Mouse (Mus musculus): ENCODE measurements around the gene Gm49395. TPM values are rescaled to one million over a fixed set of nuclear protein-coding genes. Genes with fewer than 3 reads are reported as not detected.

The Gm49395 gene
- polyA plus RNA-seq, 1 experiment from 2014 or later = 2.3 TPM

- WGBS (ENCODE audit: insufficient replicate concordance) = 52% methylated on average over 4 of the region's 4 CpGs
- H3K27ac ChIP-seq (replicated peaks) = no peak overlapping the region
- H3K4me3 ChIP-seq (replicated peaks) = no peak overlapping the region
- H3K9ac ChIP-seq = no peak overlapping the region
- H3K4me2 ChIP-seq = no peak overlapping the region
- ATAC-seq (ENCODE audit: insufficient read depth) = no peak
- no peaks in the 10 kb centered on the region for H3K9me3 ChIP-seq (replicated peaks)
- no peaks in the 10 kb centered on the region for H3K36me3 ChIP-seq (replicated peaks)
- no peaks in the 10 kb centered on the region for H3K27me3 ChIP-seq
- H3K4me1 ChIP-seq (replicated peaks) = no peaks in the 10 kb centered on the region
Measured at GRCm38 (mm10) chr13:115125130-115125529, 23.4 kb upstream of the Gm49395 start.

- no peak for ATAC-seq (ENCODE audit: insufficient read depth)
- H3K4me2 ChIP-seq = no peak overlapping the region
- 32% methylated on average over 1 of the region's 1 CpGs for WGBS (ENCODE audit: insufficient replicate concordance)
- H3K4me1 ChIP-seq (replicated peaks) = no peaks in the 10 kb centered on the region
- no peaks in the 10 kb centered on the region for H3K27me3 ChIP-seq
- H3K4me3 ChIP-seq (replicated peaks) = no peak overlapping the region
- H3K9me3 ChIP-seq (replicated peaks) = no peaks in the 10 kb centered on the region
- no peak overlapping the region for H3K27ac ChIP-seq (replicated peaks)
- H3K36me3 ChIP-seq (replicated peaks) = no peaks in the 10 kb centered on the region
- no peak overlapping the region for H3K9ac ChIP-seq
Measured at GRCm38 (mm10) chr13:115124521-115124920, 22.8 kb upstream of the Gm49395 start.

GRCm38 (mm10) chr13:115118756-115119155, 17.0 kb upstream of the Gm49395 start:
- Histone ChIP-seq H3K36me3 (replicated peaks) (no peaks in the 10 kb centered on the region), H3K9ac (no peak overlapping the region), H3K4me3 (replicated peaks) (no peak overlapping the region), H3K4me1 (replicated peaks) (no peaks in the 10 kb centered on the region), H3K27ac (replicated peaks) (no peak overlapping the region), H3K27me3 (no peaks in the 10 kb centered on the region), H3K4me2 (no peak overlapping the region), H3K9me3 (replicated peaks) (no peaks in the 10 kb centered on the region)
- WGBS (ENCODE audit: insufficient replicate concordance) = 34% methylated on average over 5 of the region's 5 CpGs
- ATAC-seq (ENCODE audit: insufficient read depth) = no peak

- no peak overlapping the region for H3K4me3 ChIP-seq (replicated peaks)
Measured at GRCm38 (mm10) chr13:115118195-115118594, 16.5 kb upstream of the Gm49395 start.

GRCm38 (mm10) chr13:115116930-115117621, 15.4 kb upstream of the Gm49395 start:
- Histone ChIP-seq H3K4me2 (no peak overlapping the region), H3K4me3 (replicated peaks) (no peak overlapping the region), H3K27ac (replicated peaks) (no peak overlapping the region), H3K27me3 (no peaks in the 10 kb centered on the region), H3K9ac (no peak overlapping the region), H3K9me3 (replicated peaks) (no peaks in the 10 kb centered on the region), H3K36me3 (replicated peaks) (no peaks in the 10 kb centered on the region), H3K4me1 (replicated peaks) (no peaks in the 10 kb centered on the region)
- ATAC-seq (ENCODE audit: insufficient read depth) = no peak
- WGBS (ENCODE audit: insufficient replicate concordance) = 46% methylated on average over 3 of the region's 3 CpGs

More at GRCm38 (mm10) chr13:115118195-115118594, 16.5 kb upstream of the Gm49395 start:
- H3K9ac ChIP-seq = no peak overlapping the region
- WGBS (ENCODE audit: insufficient replicate concordance) = 55% methylated on average over 3 of the region's 3 CpGs
- no peaks in the 10 kb centered on the region for H3K27me3 ChIP-seq
- no peak overlapping the region for H3K27ac ChIP-seq (replicated peaks)
- no peak for ATAC-seq (ENCODE audit: insufficient read depth)
- no peak overlapping the region for H3K4me2 ChIP-seq
- no peaks in the 10 kb centered on the region for H3K36me3 ChIP-seq (replicated peaks)
- H3K9me3 ChIP-seq (replicated peaks) = no peaks in the 10 kb centered on the region
- no peaks in the 10 kb centered on the region for H3K4me1 ChIP-seq (replicated peaks)

- Histone ChIP-seq H3K27me3 (no peaks in the 10 kb centered on the region), H3K9ac (no peak overlapping the region), H3K27ac (replicated peaks) (no peak overlapping the region), H3K4me1 (replicated peaks) (no peaks in the 10 kb centered on the region), H3K4me2 (no peak overlapping the region), H3K36me3 (replicated peaks) (no peaks in the 10 kb centered on the region), H3K9me3 (replicated peaks) (no peaks in the 10 kb centered on the region), H3K4me3 (replicated peaks) (no peak overlapping the region)
- WGBS (ENCODE audit: insufficient replicate concordance) = 52% methylated on average over 4 of the region's 4 CpGs
- no peak for ATAC-seq (ENCODE audit: insufficient read depth)
Measured at GRCm38 (mm10) chr13:115109628-115110027, 7.9 kb upstream of the Gm49395 start.

GRCm38 (mm10) chr13:115107436-115107835, 5.7 kb upstream of the Gm49395 start:
- Histone ChIP-seq H3K9ac (no peak overlapping the region), H3K27ac (replicated peaks) (no peak overlapping the region), H3K27me3 (peaks cover 4% of the 10 kb centered on the region), H3K9me3 (replicated peaks) (no peaks in the 10 kb centered on the region), H3K4me1 (replicated peaks) (no peaks in the 10 kb centered on the region), H3K4me3 (replicated peaks) (no peak overlapping the region), H3K4me2 (no peak overlapping the region), H3K36me3 (replicated peaks) (no peaks in the 10 kb centered on the region)
- WGBS (ENCODE audit: insufficient replicate concordance) = 41% methylated on average over 8 of the region's 8 CpGs
- ATAC-seq (ENCODE audit: insufficient read depth) = no peak

- Histone ChIP-seq H3K36me3 (replicated peaks) (no peaks in the 10 kb centered on the region), H3K9me3 (replicated peaks) (no peaks in the 10 kb centered on the region), H3K4me2 (no peak overlapping the region), H3K27me3 (peaks cover 15% of the 10 kb centered on the region), H3K27ac (replicated peaks) (no peak overlapping the region), H3K4me1 (replicated peaks) (no peaks in the 10 kb centered on the region), H3K4me3 (replicated peaks) (no peak overlapping the region), H3K9ac (no peak overlapping the region)
- no peak for ATAC-seq (ENCODE audit: insufficient read depth)
- 59% methylated on average over 10 of the region's 10 CpGs for WGBS (ENCODE audit: insufficient replicate concordance)
Measured at GRCm38 (mm10) chr13:115106183-115106582, 4.5 kb upstream of the Gm49395 start.

GRCm38 (mm10) chr13:115102754-115103153, 1.0 kb upstream of the Gm49395 start:
- WGBS (ENCODE audit: insufficient replicate concordance) = 58% methylated on average over 2 of the region's 2 CpGs
- H3K27ac ChIP-seq (replicated peaks) = no peak overlapping the region
- H3K4me3 ChIP-seq (replicated peaks) = no peak overlapping the region
- no peak for ATAC-seq (ENCODE audit: insufficient read depth)
- H3K9me3 ChIP-seq (replicated peaks) = no peaks in the 10 kb centered on the region
- no peaks in the 10 kb centered on the region for H3K36me3 ChIP-seq (replicated peaks)
- no peak overlapping the region for H3K4me2 ChIP-seq
- peaks cover 48% of the 10 kb centered on the region for H3K27me3 ChIP-seq
- H3K9ac ChIP-seq = no peak overlapping the region
- 0 out of 2 replicates have a peak, but pooled peaks cover 3% of the 10 kb centered on the region for H3K4me1 ChIP-seq (replicated peaks)

GRCm38 (mm10) chr13:115100381-115101177, 1.1 kb downstream of the Gm49395 start:
- Histone ChIP-seq H3K27me3 (peaks cover 48% of the 10 kb centered on the region), H3K9me3 (replicated peaks) (no peaks in the 10 kb centered on the region), H3K4me1 (replicated peaks) (peaks cover 8% of the 10 kb centered on the region), H3K9ac (0 out of 2 replicates have a peak overlapping the region, but pooled peaks have one; percentile 43), H3K4me3 (replicated peaks) (peak overlapping the region; percentile 57), H3K27ac (replicated peaks) (peak overlapping the region; percentile 79; the same call in 1 of the 2 replicates), H3K36me3 (replicated peaks) (no peaks in the 10 kb centered on the region), H3K4me2 (peak overlapping the region; percentile 59)
- ATAC-seq (ENCODE audit: insufficient read depth) = no peak
- WGBS (ENCODE audit: insufficient replicate concordance) = 43% methylated on average over 11 of the region's 11 CpGs

GRCm38 (mm10) chr13:115099381-115099780, 2.3 kb downstream of the Gm49395 start:
- no peaks in the 10 kb centered on the region for H3K9me3 ChIP-seq (replicated peaks)
- H3K4me3 ChIP-seq (replicated peaks) = no peak overlapping the region
- H3K4me1 ChIP-seq (replicated peaks) = peaks cover 8% of the 10 kb centered on the region
- no peak overlapping the region for H3K27ac ChIP-seq (replicated peaks)
- no peak for ATAC-seq (ENCODE audit: insufficient read depth)
- H3K9ac ChIP-seq = no peak overlapping the region
- no peak overlapping the region for H3K4me2 ChIP-seq
- H3K36me3 ChIP-seq (replicated peaks) = no peaks in the 10 kb centered on the region
- peaks cover 48% of the 10 kb centered on the region for H3K27me3 ChIP-seq
- WGBS (ENCODE audit: insufficient replicate concordance) = 59% methylated on average over 9 of the region's 9 CpGs
